Mouse (Mus musculus) hindbrain, embryonic 12.5 days (tissue): ENCODE measurements around the gene Ndufv2. TPM values are rescaled to one million over a fixed set of nuclear protein-coding genes. Genes with fewer than 3 reads are reported as not detected.

ENCODE experiments used
- ATAC-seq: fragments of 200-750 bp; cut with Nextera tagmentation; 2 replicates; pipeline ENCODE4 v1.8.0; 2017; ENCODE audit warnings: moderate TSS enrichment; ENCODE audit not compliant: low FRiP score
- H3K27ac ChIP-seq: fragments of 300-500 bp; sonication (generic); 2 replicates; pipeline ENCODE4 v1.5.1; 2016; ENCODE audit warnings: mild to moderate bottlenecking
- H3K27me3 ChIP-seq: fragments of 300-500 bp; sonication (generic); 2 replicates; pipeline ENCODE4 v1.6.1; 2016; ENCODE audit warnings: mild to moderate bottlenecking
- H3K36me3 ChIP-seq: fragments of 300-500 bp; sonication (generic); 2 replicates; pipeline ENCODE4 v1.6.1; 2016; ENCODE audit warnings: mild to moderate bottlenecking
- H3K4me1 ChIP-seq: fragments of 300-500 bp; sonication (generic); 2 replicates; pipeline ENCODE4 v1.6.1; 2016
- H3K4me2 ChIP-seq: fragments of 300-500 bp; sonication (generic); replicated peaks from 2 replicates; pipeline ENCODE4 v1.6.1; 2016; ENCODE audit warnings: mild to moderate bottlenecking
- H3K4me3 ChIP-seq: fragments of 300-500 bp; sonication (generic); 2 replicates; pipeline ENCODE4 v1.5.1; 2016; ENCODE audit warnings: mild to moderate bottlenecking
- H3K9ac ChIP-seq: fragments of 300-500 bp; sonication (generic); 2 replicates; pipeline ENCODE4 v1.6.1; 2016; ENCODE audit warnings: mild to moderate bottlenecking, moderate library complexity
- H3K9me3 ChIP-seq: fragments of 300-500 bp; sonication (generic); replicated peaks from 2 replicates; pipeline ENCODE4 v1.6.1; 2016; ENCODE audit warnings: mild to moderate bottlenecking
- WGBS: fragments of 180-500 bp; shearing (Covaris S2); methylation state at CpG from one replicate; pipeline ENCODE4 v1.1.7; 2016; 5-methylcytosine and 5-hydroxymethylcytosine counted together
- polyA plus RNA-seq: library from polyadenylated mRNA; unstranded; fragments of >200 nt; fragmentation: Nextera tagmentation; extraction: Ambion mirVana; gene quantifications from 2 replicates; pipeline ENCODE4 v1.2.1, GENCODE M21; 2016

The Ndufv2 gene
- 265 and 282 TPM in 2 replicates for polyA plus RNA-seq

DNA sequence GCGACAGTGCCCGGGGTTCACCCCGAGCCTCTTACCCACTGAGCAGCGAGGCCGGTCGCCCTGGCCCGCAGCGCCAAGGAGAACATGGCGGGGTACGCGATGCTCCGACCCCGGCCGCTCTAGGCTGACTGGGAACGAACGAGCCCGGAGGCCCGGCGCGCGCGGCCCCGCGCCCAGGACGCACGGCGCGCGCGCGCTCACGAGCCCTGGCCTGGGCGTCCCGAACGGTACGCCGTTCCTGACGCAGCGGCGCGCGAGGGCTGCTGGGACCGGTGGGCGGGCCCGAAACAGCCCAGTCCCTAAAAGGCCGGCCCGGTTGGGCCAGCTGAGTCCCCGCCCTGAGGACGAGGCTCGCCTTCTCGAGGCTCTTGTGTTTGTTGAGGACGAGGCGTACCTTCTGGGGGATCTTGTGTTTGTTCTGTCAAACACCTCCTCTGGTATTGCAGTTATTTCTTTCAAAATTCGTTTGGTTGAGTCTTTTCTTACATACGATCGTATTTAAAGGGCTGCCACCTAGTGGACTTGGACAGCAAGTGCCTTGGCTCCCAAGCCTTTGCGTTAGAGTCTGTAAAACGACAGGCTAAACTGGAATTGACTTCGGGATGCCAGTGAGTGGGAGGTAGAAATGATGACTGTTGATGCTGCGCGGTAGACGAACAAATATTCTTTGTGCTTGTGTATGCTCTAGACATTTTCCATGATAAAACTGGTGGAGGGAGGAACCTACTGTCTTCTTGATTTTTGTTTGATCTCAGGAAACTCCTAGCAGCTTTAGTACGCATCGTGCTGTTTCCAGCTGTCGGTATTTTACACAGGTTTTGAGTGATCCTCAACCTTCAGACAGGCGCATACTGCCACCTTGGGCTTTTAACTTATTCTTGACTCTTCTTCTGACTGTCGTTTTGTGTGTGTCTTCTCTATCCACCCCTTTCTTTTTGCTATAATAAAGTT, at the start of gene Ndufv2:
TSS of gene Ndufv2 (minus strand) at position 180 of the 951 bp plus-strand sequence.
- Histone ChIP-seq H3K4me1 (peaks cover 14% of the 10 kb centered on the region), H3K4me2 (peak within 1 kb of the TSS; percentile 95), H3K36me3 (no peaks in the 10 kb centered on the region), H3K27ac (peak within 1 kb of the TSS; percentile 96), H3K27me3 (no peaks in the 10 kb centered on the region), H3K4me3 (peak within 1 kb of the TSS; percentile 82), H3K9me3 (no peaks in the 10 kb centered on the region), H3K9ac (peak within 1 kb of the TSS; percentile 91)
- ATAC-seq: peak; percentile 99
- 1% methylated on average over 62 of the region's 67 CpGs for WGBS

GRCm38 (mm10) chr17:66131212-66131611, 29.9 kb upstream of the Ndufv2 start:
- H3K27me3 ChIP-seq: no peaks in the 10 kb centered on the region
- H3K4me2 ChIP-seq: no peak overlapping the region
- no peak overlapping the region for H3K27ac ChIP-seq
- WGBS: 95% methylated on average over 4 of the region's 4 CpGs
- no peak overlapping the region for H3K9ac ChIP-seq
- H3K36me3 ChIP-seq: peaks cover 63% of the 10 kb centered on the region
- H3K4me1 ChIP-seq: no peaks in the 10 kb centered on the region
- H3K9me3 ChIP-seq: no peaks in the 10 kb centered on the region
- ATAC-seq: no peak
- H3K4me3 ChIP-seq: no peak overlapping the region

DNA sequence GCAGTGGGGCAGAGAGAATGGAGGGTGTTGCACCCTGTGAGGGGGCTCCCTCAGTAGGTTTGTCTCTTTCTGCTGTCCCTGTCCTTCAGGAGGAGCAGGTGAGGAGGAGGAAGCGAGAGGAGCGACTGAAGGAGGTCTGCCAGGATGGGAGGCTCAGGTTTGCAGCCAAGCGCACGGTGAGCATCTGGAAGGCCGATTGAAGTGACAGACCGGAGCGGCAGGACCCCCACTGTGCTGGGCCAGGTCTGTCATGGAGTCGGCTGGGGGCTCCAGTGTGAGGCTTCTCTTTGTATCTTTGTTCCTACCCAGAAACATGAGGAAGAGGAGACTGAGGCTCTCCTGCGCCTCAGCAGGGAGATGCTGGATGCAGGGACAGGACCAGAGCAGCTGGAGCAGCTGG, 29.0 kb upstream of the Ndufv2 start:
- H3K36me3 ChIP-seq: peaks cover 57% of the 10 kb centered on the region
- H3K4me2 ChIP-seq: no peak overlapping the region
- H3K4me3 ChIP-seq: no peak overlapping the region
- no peak overlapping the region for H3K27ac ChIP-seq
- ATAC-seq: no peak
- no peaks in the 10 kb centered on the region for H3K4me1 ChIP-seq
- WGBS: 89% methylated on average over 9 of the region's 9 CpGs
- no peaks in the 10 kb centered on the region for H3K9me3 ChIP-seq
- H3K9ac ChIP-seq: no peak overlapping the region
- no peaks in the 10 kb centered on the region for H3K27me3 ChIP-seq

DNA sequence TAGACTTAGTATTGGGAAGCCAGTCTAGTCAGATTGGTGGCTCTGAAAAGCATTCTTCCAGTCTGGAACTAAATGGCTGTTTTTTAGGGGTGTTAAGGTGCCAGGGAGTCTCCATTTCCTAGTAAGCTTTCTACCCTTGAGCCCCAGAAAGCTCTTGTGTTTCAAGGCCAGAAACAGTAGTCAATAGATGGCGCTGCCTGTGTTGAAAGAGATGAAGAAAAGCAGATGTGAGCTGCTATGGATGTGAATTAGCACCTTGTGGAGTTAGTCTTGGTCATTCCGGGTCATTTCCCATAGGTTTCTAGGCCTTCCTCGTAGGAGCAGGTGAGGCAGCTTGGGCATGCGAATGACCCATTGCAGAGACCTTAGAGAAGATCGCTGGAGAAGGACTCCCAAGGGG, 23.9 kb upstream of the Ndufv2 start:
- 77% methylated on average over 5 of the region's 5 CpGs for WGBS
- H3K4me3 ChIP-seq: no peak overlapping the region
- no peak for ATAC-seq
- peaks cover 7% of the 10 kb centered on the region for H3K4me1 ChIP-seq
- H3K27me3 ChIP-seq: no peaks in the 10 kb centered on the region
- no peak overlapping the region for H3K4me2 ChIP-seq
- H3K36me3 ChIP-seq: peaks cover 14% of the 10 kb centered on the region
- no peak overlapping the region for H3K27ac ChIP-seq
- H3K9me3 ChIP-seq: no peaks in the 10 kb centered on the region
- H3K9ac ChIP-seq: no peak overlapping the region

DNA sequence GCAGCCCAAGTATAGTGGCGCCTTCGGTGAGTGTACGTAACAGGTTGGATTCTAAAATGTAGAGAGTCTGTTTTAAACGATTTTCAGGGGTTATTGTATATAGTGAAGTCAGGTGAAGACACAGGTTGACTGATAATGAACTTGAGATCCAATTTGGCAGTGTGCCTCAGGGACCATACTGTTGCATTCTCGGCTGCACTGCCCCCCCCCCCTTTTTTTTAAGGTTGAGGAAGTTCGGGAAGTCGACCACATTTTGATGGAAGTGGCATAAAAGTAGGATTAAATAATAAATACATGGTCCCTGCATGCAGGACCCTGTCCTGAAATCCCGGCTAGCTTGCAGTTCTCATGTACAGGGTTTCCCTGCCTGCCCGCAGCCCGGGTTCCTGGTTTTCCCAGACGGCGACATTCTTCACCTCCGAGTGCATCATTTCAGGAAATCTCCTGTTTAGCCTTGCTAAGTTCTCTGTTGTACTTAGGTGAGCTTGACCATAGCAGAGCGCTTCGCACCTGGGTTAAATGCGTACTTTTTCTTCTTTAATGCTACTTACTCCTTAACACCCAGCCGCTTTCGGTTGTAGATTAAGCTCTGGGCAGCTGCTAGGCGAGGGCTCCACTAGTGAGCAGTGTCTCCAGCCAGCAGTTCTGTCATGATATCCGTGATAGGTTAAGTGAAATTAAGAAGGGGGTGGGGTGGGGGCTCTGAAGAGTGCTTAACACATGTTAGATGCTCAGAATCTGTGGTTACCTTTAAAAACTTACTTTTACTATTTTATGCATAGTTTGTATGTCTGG, 22.7 kb upstream of the Ndufv2 start:
- peak overlapping the region; percentile 67 for H3K4me2 ChIP-seq
- H3K9me3 ChIP-seq: no peaks in the 10 kb centered on the region
- peak overlapping the region; percentile 81 for H3K4me3 ChIP-seq
- peaks cover 7% of the 10 kb centered on the region for H3K4me1 ChIP-seq
- H3K27me3 ChIP-seq: no peaks in the 10 kb centered on the region
- H3K9ac ChIP-seq: peak overlapping the region; percentile 77
- 2% methylated on average over 20 of the region's 20 CpGs for WGBS
- peak overlapping the region; percentile 70; the same call in 1 of the 2 replicates for H3K27ac ChIP-seq
- peaks cover 22% of the 10 kb centered on the region for H3K36me3 ChIP-seq
- peak; percentile 24; the same call in 1 of the 2 replicates for ATAC-seq

DNA sequence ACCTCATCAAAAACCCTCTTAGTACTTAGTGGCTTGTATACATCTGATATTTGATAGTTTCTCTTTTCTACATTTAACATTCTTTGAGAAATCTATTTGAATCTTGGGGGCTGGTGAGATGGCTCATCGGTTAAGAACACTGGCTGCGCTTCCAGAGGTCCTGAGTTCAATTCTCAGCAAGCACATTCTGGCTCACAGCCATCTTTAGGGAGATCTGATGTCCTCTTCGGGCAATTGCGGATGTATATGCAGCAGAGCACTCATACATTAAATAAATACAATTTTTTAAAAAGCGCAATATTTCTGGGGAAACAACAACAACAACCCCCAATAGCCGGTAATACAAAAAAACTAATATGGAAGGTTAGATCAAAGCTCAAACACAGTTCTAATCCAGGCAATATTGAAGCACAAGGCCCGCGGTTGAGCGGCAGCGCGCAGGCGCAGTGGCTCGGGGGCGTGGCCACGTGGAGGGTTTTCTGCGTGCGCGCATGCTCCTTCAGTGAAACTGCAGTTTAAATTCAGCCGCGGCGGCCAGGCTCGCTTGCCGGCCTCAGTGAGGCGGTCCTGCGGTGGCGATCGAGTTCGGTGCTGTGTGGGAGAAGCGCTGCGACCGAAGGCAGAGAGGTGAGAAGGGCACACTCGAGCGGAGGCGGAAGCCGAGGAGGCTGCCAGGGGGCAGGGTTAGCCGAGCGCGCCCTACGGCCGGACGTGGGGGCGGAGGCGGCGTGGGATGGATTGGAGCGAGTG, 21.9 kb upstream of the Ndufv2 start, which contains the start of gene Ddx11:
TSS of gene Ddx11 (plus strand) at position 455 of the 750 bp plus-strand sequence.
- ATAC-seq: peak; percentile 80
- peak within 1 kb of the TSS; percentile 81 for H3K4me3 ChIP-seq
- peaks cover 25% of the 10 kb centered on the region for H3K36me3 ChIP-seq
- H3K4me2 ChIP-seq: peak within 1 kb of the TSS; percentile 67
- H3K27me3 ChIP-seq: no peaks in the 10 kb centered on the region
- peak within 1 kb of the TSS; percentile 77 for H3K9ac ChIP-seq
- 6% methylated on average over 45 of the region's 45 CpGs for WGBS
- H3K27ac ChIP-seq: peak within 1 kb of the TSS; percentile 70; the same call in 1 of the 2 replicates
- peaks cover 7% of the 10 kb centered on the region for H3K4me1 ChIP-seq
- no peaks in the 10 kb centered on the region for H3K9me3 ChIP-seq

- Histone ChIP-seq H3K27ac (no peak overlapping the region), H3K27me3 (no peaks in the 10 kb centered on the region), H3K4me1 (peaks cover 7% of the 10 kb centered on the region), H3K36me3 (peaks cover 42% of the 10 kb centered on the region), H3K4me2 (no peak overlapping the region), H3K9ac (no peak overlapping the region), H3K9me3 (no peaks in the 10 kb centered on the region), H3K4me3 (no peak overlapping the region)
- ATAC-seq: no peak
- 87% methylated on average over 1 of the region's 1 CpGs for WGBS
These were observed 19.3 kb upstream of the Ndufv2 start for GRCm38 (mm10) chr17:66120701-66121100.

GRCm38 (mm10) chr17:66118991-66119390, 17.6 kb upstream of the Ndufv2 start:
- Histone ChIP-seq H3K4me2 (no peak overlapping the region), H3K4me3 (no peak overlapping the region), H3K9ac (no peak overlapping the region), H3K4me1 (peaks cover 3% of the 10 kb centered on the region), H3K27me3 (no peaks in the 10 kb centered on the region), H3K36me3 (peaks cover 59% of the 10 kb centered on the region), H3K27ac (no peak overlapping the region), H3K9me3 (no peaks in the 10 kb centered on the region)
- ATAC-seq: no peak
- WGBS: 92% methylated on average over 8 of the region's 8 CpGs

DNA sequence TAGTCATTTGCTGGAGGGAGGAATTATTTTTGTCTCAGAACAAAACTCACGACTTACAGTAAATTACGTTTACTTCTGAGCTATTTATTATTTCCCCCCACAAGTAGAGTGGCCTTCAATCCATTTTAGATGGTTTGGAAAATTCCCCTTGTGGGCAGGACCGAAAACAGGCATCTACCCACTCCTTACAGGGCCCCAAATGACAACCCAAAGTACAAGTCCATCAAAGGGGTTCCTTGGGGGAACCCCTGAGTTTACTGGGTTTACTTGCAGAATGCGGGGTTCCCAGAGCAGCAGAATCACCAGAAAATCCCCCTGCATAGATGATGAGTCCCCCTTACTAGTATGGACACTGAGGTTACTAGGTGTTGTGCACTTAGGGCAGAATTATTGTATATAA, 10.8 kb upstream of the Ndufv2 start:
- Histone ChIP-seq H3K4me3 (peak overlapping the region; percentile 84), H3K9ac (peak overlapping the region; percentile 80), H3K4me1 (peaks cover 12% of the 10 kb centered on the region), H3K36me3 (peaks cover 35% of the 10 kb centered on the region), H3K4me2 (peak overlapping the region; percentile 66), H3K27ac (no peak overlapping the region), H3K9me3 (no peaks in the 10 kb centered on the region), H3K27me3 (no peaks in the 10 kb centered on the region)
- WGBS: 49% methylated on average over 4 of the region's 4 CpGs
- ATAC-seq: no peak

DNA sequence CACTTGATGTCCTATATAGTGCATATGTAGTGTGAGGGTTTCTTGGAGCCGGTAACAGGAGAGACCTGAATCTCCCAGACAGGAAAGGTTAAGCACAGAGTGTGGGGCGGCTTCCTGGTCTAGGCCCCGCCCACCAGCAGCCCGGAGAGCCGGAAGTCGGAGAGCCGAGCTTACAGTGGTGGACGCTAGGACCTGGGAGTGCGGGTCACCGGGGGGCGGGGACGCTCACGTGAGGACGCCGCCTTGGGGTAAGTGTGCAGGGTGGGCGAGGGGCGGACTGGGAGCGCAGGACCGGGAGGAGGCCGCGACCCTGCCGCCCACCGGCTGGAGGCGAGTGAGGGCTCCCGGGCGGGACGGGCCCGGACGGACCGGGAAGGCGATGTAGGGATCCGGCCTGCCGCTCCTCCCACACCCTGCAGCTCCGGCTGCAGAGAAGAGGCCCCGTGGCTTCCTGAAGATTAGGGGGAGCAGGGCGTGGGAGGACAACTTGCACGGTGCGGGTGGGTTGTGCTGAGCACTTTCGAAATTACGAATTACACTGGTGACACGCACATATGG, 10.1 kb upstream of the Ndufv2 start, which contains the start of gene Washc1:
TSS of gene Washc1 (plus strand) at position 144 of the 558 bp plus-strand sequence.
- Histone ChIP-seq H3K4me2 (peak within 1 kb of the TSS; percentile 66), H3K9me3 (no peaks in the 10 kb centered on the region), H3K9ac (peak within 1 kb of the TSS; percentile 80), H3K27ac (peak within 1 kb of the TSS; percentile 73), H3K36me3 (peaks cover 28% of the 10 kb centered on the region), H3K4me3 (peak within 1 kb of the TSS; percentile 84), H3K4me1 (peaks cover 12% of the 10 kb centered on the region), H3K27me3 (no peaks in the 10 kb centered on the region)
- peak; percentile 97 for ATAC-seq
- under 1% methylated on average over 38 of the region's 41 CpGs for WGBS

DNA sequence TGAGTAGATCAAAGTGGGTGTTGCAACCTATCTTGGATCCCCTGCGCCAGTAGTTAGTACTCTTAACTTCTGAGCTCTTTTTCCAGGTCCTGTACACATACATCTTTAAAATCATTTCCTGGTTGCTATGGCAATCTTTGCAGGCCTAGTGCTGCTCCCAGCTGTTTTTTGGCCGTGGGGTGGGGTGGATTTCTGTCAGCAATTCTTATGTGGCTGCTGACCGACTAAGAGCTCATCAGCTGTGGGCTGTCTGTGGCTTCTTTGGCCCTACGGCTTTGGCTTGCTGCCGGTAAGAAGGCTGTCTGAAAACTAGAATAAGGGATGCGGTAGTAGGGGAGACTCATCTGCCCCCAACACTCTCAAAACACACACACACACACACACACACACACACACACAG, 9.4 kb upstream of the Ndufv2 start:
- Histone ChIP-seq H3K36me3 (peaks cover 21% of the 10 kb centered on the region), H3K9me3 (no peaks in the 10 kb centered on the region), H3K4me3 (peak overlapping the region; percentile 84), H3K27me3 (no peaks in the 10 kb centered on the region), H3K27ac (no peak overlapping the region), H3K4me1 (peaks cover 12% of the 10 kb centered on the region), H3K9ac (peak overlapping the region; percentile 80), H3K4me2 (peak overlapping the region; percentile 66)
- 48% methylated on average over 6 of the region's 6 CpGs for WGBS
- ATAC-seq: peak; percentile 20; the same call in 1 of the 2 replicates
